Comparison of ENCODE assay signal across 8 mouse cellular contexts in the genomic region with DNA sequence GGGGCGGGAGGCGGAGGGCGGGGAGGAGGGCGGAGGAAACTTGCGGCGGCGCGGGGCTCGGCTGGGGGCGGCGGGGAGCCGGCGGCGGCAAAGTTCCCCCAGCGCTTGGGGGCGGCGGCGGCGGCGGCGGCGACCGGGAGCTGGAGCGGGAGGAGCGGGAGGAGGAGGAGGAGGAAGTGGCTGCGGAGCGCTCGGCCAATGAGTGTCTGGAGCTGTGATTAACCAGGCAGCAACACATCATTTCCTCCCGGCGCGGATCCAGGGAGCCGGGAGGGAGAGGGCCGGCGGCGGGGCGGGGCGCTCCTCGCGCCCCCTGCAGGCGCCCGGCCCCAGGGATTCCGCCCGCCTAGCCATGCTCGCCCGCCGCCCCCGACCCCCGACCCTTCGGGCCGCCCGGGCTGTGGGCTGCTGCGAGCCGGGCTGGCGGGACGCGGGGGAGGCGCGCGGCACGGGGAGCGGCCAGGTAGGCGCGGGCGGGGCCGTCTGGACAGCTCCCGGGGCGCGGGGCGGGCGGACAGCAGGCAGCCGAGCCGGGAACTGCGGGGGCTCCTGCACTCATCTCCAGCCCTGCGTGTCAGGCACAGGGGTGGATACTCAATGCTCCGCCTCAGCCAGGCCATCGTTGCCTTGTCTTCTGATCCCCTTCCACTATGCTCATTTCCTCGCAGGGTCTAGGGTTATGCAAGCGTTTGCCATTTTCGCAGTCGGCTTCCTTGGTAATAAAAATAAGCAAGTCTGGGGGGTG. TPM values are rescaled to one million over a fixed set of nuclear protein-coding genes. Genes with fewer than 3 reads are reported as not detected.
A peak's percentile ranks its signal among the peaks of the same experiment; 100 is the strongest.
DNase-seq lines count a peak whose midpoint lies in the region; ATAC-seq lines count a peak whose summit lies in the region.

A gene (minus strand): TSS at position 92 of the 745 bp plus-strand sequence.
A gene (plus strand): TSS at position 233 of the 745 bp plus-strand sequence.

- no peaks in the 10 kb centered on the region for H3K27me3 ChIP-seq in embryonic facial prominence, embryonic 12.5 days
- no peaks in the 10 kb centered on the region for H3K27me3 ChIP-seq in limb, embryonic 15.5 days
- no peaks in the 10 kb centered on the region for H3K27me3 ChIP-seq in midbrain, embryonic 16.5 days (ENCODE audit: control insufficient read depth, insufficient read depth, low read depth, low read length)

- H3K4me2 ChIP-seq in embryonic facial prominence, embryonic 12.5 days (replicated peaks): peak within 1 kb of the TSS; percentile 61
- H3K4me2 ChIP-seq in limb, embryonic 15.5 days: peak within 1 kb of the TSS; percentile 59
- H3K4me2 ChIP-seq in midbrain, embryonic 16.5 days (ENCODE audit: low read length): peak within 1 kb of the TSS; percentile 75

- no peaks in the 10 kb centered on the region for H3K36me3 ChIP-seq in embryonic facial prominence, embryonic 12.5 days
- no peaks in the 10 kb centered on the region for H3K36me3 ChIP-seq in limb, embryonic 15.5 days
- no peaks in the 10 kb centered on the region for H3K36me3 ChIP-seq in midbrain, embryonic 16.5 days (ENCODE audit: control insufficient read depth, insufficient read depth, low read length)

- H3K9ac ChIP-seq in embryonic facial prominence, embryonic 12.5 days: peak within 1 kb of the TSS; percentile 90
- H3K9ac ChIP-seq in limb, embryonic 15.5 days: peak within 1 kb of the TSS; percentile 91
- peak within 1 kb of the TSS; percentile 96 for H3K9ac ChIP-seq in midbrain, embryonic 16.5 days (ENCODE audit: low read depth, low read length)

- H3K4me1 ChIP-seq in embryonic facial prominence, embryonic 12.5 days: peaks cover 30% of the 10 kb centered on the region
- H3K4me1 ChIP-seq in limb, embryonic 15.5 days: peaks cover 34% of the 10 kb centered on the region
- H3K4me1 ChIP-seq in midbrain, embryonic 16.5 days (ENCODE audit: control insufficient read depth, insufficient read depth, low read length): peaks cover 41% of the 10 kb centered on the region

- WGBS in embryonic facial prominence, embryonic 12.5 days: under 1% methylated on average over 52 of the region's 80 CpGs
- under 1% methylated on average over 33 of the region's 80 CpGs for WGBS in limb, embryonic 15.5 days
- under 1% methylated on average over 33 of the region's 80 CpGs for WGBS in midbrain, embryonic 16.5 days

- ATAC-seq in embryonic facial prominence, embryonic 12.5 days (ENCODE audit: insufficient number of reproducible peaks, insufficient read depth, low FRiP score, low TSS enrichment): peak; percentile 87
- ATAC-seq in limb, embryonic 15.5 days (ENCODE audit: insufficient number of reproducible peaks, low FRiP score, low TSS enrichment, low read depth): peak; percentile 90
- peak; percentile 96 for ATAC-seq in midbrain, embryonic 16.5 days

- peak within 1 kb of the TSS; percentile 91 for H3K4me3 ChIP-seq in embryonic facial prominence, embryonic 12.5 days
- peak within 1 kb of the TSS; percentile 87 for H3K4me3 ChIP-seq in limb, embryonic 15.5 days
- peak within 1 kb of the TSS; percentile 94 for H3K4me3 ChIP-seq in midbrain, embryonic 16.5 days (ENCODE audit: low read depth, low read length)

- H3K9me3 ChIP-seq in embryonic facial prominence, embryonic 12.5 days: no peaks in the 10 kb centered on the region
- no peaks in the 10 kb centered on the region for H3K9me3 ChIP-seq in limb, embryonic 15.5 days
- H3K9me3 ChIP-seq in midbrain, embryonic 16.5 days (replicated peaks; ENCODE audit: control insufficient read depth, low read length, poor library complexity, severe bottlenecking): no peaks in the 10 kb centered on the region

- peak within 1 kb of the TSS; percentile 98 for H3K27ac ChIP-seq in embryonic facial prominence, embryonic 12.5 days
- H3K27ac ChIP-seq in limb, embryonic 15.5 days: peak within 1 kb of the TSS; percentile 97
- H3K27ac ChIP-seq in midbrain, embryonic 16.5 days (ENCODE audit: low read length): peak within 1 kb of the TSS; percentile 99

- DNase-seq in spleen, adult 18-20 months: peak; percentile 32 to 36
- no peak for DNase-seq in spleen, adult 12 weeks (ENCODE audit: low spot score)
- peak; percentile 91 to 92 for DNase-seq in heart, adult 9 months (ENCODE audit: low spot score in 2 of 2)
- DNase-seq in kidney, adult 9 months: peak; percentile 92
- DNase-seq in spleen, postnatal 4 days (ENCODE audit: low spot score in 2 of 2): peak; percentile 22 to 65

RNA-seq across cellular contexts. Expression of the first gene that starts in this region (rescaled TPM):
- polyA plus RNA-seq in embryonic facial prominence, embryonic 12.5 days (2016; fragmentation: Nextera tagmentation; extraction: Ambion mirVana): 7.9 and 8.1 TPM in 2 replicates
- polyA plus RNA-seq in limb, embryonic 15.5 days (2015; fragmentation: Nextera tagmentation; extraction: Ambion mirVana): 8.1 and 8.7 TPM in 2 replicates
- polyA plus RNA-seq in midbrain, embryonic 16.5 days (2015; fragmentation: Nextera tagmentation; extraction: Ambion mirVana): 4.4 and 4.9 TPM in 2 replicates

RNA-seq across cellular contexts. Expression of the second gene that starts in this region (rescaled TPM):
- polyA plus RNA-seq in embryonic facial prominence, embryonic 12.5 days (2016; fragmentation: Nextera tagmentation; extraction: Ambion mirVana): 10.8 and 12.9 TPM in 2 replicates
- polyA plus RNA-seq in limb, embryonic 15.5 days (2015; fragmentation: Nextera tagmentation; extraction: Ambion mirVana): 7.0 and 8.2 TPM in 2 replicates
- 14.3 and 16.6 TPM in 2 replicates for polyA plus RNA-seq in midbrain, embryonic 16.5 days (2015; fragmentation: Nextera tagmentation; extraction: Ambion mirVana)
